Mouse (Mus musculus): ENCODE results near the gene Nkiras2.
"Not testable (repeated sequence)": the region's sequence is repeated elsewhere in the genome, so short reads cannot be mapped to it uniquely, and the experiment has no call there.

The Nkiras2 gene

DNA sequence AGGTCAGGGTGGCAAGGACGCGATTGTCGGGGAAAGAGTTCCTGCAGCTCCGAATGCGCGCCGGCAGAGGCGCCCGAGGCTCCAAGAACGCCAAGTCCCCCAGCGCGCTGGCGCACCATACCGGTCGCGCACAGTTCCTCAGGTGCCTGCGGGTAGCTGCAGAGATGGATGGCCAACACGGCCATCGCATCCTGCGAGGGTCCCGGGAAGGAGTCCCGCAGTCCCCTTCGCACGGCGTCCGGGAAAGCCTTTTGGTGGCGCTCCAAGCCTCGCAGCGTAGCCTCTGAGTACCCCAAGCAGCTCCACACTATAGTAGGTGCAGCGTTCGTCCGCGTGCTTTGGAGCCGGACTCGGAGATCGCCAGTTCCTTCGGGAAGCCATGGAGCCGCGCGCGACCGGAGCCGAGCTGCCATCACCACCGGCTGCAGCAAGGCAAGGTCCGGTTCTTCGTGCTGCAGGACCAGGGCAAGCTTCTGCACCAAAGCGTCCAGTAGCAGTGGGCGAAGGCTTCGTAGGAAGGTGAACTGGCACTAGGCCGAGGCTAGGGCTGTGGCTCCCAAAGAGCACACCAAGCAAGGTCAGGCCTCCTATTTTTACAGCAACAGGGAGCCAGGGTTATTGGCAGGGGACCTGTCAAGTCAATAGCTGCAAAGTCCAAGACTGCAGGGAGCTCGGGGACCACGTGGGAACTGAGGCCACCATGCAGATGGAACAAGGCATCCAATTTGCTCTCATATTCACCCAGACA is 21.3 kb downstream of the Nkiras2 start:
- DNase-seq = no peak

DNA sequence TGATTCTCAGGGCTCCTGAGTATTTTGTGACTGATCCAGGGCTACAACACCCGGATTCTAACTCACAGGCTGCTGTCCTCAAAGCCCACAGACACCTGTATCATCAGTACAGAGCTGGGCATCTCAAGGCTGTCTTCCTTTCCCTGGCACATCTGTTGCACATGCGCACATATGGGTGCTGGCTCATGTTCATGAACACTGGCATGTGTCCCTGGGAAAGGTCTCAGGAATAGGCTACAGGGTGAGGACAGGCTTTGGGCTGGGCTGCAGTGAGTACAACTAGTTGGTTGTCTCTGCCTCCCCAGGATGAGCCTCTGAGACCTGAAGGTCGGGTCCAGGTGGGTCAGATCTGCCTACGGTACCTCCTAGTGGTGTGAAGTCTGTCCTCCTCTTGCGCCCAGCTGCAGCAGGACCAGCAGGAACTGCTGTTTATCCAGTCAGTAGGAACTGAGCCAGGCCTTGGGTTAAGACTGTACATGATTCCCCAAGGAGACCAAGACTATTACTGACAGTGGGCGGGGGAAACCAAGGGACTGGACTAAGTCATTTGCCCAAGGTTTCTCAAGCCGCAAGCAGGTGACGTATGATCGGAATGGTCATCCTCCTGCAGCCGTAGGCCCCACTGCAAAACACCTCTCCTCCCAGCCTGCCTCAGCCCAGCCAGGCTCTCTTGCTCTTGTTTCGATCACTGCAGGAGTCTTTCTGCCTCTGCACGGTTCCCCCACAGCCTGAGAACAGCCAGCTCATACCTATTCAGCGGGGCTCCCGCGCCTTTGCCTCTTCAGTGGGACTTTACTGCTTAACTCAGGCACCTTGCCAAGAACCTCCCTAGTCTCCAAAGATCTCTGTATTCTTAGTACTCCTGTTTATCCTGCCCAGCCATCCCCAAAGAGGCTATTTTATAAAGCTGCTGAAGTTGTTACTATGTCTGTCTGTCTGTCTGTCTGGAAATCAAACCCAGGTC is 24.9 kb downstream of the Nkiras2 start:
- no peak for DNase-seq

DNA sequence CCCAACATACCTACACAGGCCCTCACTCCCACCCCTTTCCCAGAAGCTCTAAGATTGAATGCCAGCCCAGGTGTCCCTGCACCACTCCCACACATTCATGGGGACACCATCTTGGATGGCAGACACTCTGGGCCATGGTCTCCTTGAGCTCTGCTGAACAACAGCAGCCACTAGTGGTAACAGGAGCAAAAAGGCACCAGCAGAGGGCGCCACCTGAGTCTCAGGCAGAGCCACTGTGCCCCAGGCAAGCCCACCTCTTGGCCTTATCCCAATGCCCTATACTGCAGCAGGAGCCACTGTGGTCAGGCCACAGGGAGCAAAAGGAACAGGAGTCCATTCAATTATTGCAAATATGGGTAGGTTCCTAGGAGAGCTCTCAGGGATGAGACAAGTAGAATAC is 27.2 kb downstream of the Nkiras2 start:
- DNase-seq = no peak

DNA sequence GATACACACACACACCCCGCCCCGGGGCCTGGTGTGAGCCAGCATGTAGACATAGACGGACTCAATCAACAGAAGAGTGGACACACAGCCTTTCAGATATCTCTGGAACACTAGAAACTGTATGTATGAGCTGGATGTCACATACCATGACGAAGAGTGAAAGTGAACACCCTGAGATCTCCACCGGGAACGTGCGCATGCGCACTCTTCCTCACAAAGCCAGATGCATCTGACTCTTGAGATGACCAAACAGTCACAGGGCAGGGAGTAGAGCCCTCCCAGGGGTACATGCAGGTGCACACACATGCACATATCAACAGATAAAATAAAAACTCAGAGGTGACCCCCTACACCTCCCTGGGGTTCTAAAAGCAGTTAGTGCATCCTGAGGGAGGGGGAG is 29.4 kb downstream of the Nkiras2 start:
- DNase-seq = no peak

DNA sequence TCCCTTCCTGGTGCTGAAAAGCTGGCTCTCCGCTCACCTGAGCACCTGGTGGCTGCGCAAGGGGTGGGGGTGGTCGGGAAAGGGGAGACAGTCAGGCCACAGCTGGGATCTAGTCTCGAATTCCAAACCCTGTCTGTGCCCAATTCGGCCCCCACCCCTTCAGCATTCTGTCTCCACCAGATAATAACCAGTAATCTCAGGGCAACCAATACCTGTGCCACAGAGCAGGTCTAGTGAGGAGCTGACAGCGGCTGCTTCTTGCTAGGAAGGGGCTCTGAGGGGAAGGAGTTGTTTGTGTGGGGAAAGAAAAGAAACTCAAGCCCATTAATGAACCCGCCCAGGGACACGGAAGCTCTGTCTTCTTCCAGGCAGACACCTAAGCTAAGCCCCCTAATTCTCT is 32.2 kb downstream of the Nkiras2 start:
- DNase-seq = no peak

DNA sequence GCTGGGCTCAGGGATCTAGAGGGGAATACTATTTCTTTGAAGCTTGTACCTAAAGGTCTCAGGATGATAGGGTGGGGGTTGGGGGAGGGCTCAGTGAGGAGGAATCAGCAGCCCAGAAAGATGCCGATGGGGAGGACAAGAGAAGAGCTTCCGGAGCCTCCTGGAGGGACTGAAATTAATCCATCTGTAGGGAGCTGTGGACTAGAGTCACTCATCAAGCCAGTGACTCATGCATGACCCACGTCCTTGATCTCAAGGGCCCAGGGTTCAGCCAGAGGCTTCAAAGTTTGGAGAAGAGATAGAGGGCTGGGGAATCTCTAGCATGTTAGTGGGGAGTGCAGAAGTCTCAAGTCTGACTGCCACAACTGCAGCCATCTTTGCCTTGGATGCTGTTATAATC is 32.7 kb downstream of the Nkiras2 start:
- DNase-seq = no peak

DNA sequence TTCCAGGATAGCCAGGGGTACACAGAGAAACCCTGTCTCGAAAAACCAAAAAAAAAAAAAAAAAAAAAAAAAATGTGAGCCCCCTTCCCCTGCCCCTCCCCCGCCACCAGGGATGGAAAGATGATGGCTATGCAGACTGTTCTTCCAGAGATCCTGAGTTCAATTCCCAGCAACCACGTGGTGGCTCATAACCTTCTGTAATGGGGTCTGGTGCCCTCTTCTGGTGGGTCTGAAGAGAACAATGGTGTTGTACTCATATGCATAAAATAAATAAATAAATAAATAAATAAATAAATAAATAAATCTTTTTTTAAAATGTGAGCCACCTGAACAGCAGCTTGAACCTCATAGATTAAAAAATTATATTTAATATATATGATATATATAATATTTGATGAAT is 36.5 kb downstream of the Nkiras2 start:
- DNase-seq = not testable (repeated sequence)

DNA sequence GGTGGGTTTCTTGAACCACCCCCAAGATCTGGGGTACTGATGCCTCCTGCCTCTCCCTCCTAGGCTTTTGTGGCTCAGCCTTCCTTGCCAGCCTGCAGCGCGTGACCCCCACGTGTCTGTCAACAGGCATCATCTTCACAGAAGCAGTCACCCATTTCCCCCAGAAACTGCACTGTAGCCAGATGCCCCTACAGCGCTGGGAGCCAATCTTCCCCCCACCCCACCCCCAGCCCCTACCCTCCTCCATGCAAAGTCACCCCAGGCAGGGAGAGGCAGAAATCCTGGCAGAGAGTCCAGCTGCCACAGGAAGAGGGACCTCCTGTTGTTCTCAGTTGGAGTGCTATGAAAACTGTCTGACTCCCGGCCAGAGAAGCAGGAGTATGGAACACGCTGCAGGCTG is 37.4 kb downstream of the Nkiras2 start:
- DNase-seq = no peak

DNA sequence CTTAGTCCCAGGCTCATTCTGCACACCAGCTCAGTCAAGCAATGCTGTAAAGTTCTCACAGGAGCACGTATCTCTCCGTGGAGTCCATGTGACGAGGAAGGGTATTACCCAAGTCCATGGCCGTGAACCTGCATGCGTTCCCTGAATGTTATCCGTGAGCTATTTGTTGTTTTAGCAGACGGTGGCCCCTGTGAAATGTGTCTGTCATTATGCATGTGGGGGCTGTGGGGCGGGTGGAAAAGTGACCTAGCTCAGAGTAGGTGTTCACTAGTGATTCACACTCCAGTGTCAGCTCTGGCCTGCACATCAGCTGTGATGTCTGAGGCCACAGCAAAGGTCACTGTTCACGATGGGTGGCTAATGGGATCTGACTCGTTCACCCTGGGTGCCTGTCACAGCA is 40.8 kb downstream of the Nkiras2 start:
- DNase-seq = no peak

DNA sequence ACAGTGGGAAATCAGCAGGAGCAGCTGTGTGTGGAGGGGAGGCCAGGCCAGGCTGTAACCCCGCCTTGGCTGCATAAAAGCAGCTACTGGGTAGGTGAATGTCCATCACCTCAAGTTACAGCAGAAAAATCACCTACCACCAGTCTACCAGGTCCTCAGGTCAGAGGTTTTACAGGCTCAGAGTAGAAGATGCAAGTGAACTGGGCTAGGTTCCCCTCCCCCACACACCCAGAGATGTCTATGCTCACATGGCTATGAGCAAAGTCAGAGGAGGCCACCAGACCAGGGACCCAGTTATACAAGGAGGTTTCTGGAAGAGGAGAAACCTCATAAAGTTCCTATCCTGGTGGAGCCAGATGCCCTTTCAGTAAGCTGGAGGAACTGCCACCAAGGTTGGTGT is 52.0 kb downstream of the Nkiras2 start:
- DNase-seq = no peak

DNA sequence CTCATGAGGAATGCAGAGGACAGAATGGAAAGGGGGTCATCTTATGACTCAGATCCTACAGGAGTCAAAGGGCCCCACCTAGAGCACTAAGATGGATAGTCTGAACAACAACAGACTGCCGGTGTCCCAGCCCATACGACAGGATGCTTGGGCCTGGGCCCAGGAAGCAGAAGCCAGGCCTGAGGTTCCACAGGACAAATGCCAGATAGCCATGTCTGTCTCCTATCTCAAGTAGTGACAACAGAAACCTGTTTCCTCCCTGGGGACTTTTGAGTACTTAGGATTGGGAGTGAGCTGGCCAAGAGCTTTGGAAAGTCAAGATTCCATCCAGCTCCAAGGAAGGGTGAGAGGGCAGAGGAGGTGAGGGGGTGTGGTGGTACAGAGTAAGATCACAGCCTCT is 52.9 kb downstream of the Nkiras2 start:
- DNase-seq = no peak

DNA sequence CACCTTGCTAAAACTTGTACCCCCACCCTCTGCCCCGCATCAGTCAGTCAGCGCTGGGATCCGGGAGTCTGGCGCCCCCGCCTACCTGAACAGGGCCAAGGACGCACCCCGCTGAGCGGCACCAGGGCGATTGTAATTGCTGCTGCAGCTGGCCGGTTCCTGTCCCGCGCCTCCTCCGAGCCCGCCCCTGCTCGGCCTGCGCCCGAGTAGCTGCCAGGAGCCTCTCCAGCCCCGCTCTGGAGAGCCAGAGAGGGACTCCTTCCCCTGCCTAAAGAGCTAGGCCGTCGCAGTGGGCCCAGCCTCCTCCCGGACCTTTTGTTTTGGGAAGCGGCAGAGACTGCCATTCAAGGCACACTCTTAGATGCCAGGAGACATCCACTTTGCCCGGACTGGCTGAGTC is 54.1 kb downstream of the Nkiras2 start:
- no peak for DNase-seq
